Mouse (Mus musculus) adipose tissue, adult 10 weeks (tissue): ENCODE results near the gene Olfr1281. TPM values are rescaled to one million over a fixed set of nuclear protein-coding genes. Genes with fewer than 3 reads are reported as not detected.

Experiments
- polyA plus RNA-seq: library from polyadenylated mRNA; stranded (reverse); fragments of 350-450 nt; fragmentation: Illumina TruSeq; extraction: RNeasy Lipid Tissue Mini Kit (QIAGEN cat#74804); gene quantifications from one replicate; pipeline ENCODE4 v1.2.3, GENCODE M21; 2014; ENCODE audit warnings: low read depth, low replicate concordance

Gene Olfr1281
- not detected for polyA plus RNA-seq

DNA sequence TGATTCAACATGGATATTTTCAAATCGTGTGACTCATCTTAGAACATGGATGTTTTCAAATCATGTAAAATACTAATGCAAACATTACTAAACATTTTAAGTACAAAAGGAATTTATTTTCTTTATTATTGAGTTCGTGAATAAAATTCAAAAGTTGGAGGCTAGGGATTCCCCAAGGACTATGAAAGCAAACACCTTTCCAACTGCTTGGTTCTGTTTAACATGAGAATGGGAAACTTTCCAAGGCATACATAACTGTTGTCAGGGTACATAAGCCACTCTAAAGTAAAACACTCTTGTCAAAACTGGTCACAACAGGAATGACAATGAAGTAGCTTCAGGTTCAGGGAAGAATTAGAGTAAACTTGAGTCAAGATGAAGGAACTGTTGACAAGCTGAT, at the start of gene Olfr1281:
TSS of gene Olfr1281 (plus strand) at position 301 of the 400 bp plus-strand sequence.

GRCm38 (mm10) chr2:111289836-111290235, 36.5 kb upstream of the Olfr1281 start, which contains the start of gene Olfr1278:
TSS of gene Olfr1278 (plus strand) at chr2:111290136.

GRCm38 (mm10) chr2:111300374-111300773, 25.9 kb upstream of the Olfr1281 start, which contains the start of gene Olfr1279:
TSS of gene Olfr1279 (plus strand) at chr2:111300635.

DNA sequence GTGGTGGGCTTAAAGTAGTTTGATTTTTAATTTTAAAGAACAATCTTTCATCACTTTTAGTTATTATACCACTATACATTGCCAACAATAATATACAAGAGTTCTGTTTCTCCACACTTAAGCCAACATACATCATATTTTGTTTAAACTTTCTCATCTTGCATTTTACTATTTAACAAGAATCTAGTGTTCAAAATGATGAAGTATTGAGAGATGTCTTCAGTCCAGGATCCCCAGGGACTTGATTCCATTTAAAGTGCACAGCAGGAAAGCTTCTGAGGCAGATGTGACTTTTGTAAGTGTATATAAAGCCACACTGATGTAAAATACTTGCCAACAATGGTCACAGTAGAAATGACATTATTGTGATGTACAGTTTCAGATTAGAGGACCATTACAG, 12.6 kb upstream of the Olfr1281 start, which contains the start of gene Olfr1280:
TSS of gene Olfr1280 (plus strand) at position 301 of the 400 bp plus-strand sequence.

GRCm38 (mm10) chr2:111335976-111336375, 9.7 kb downstream of the Olfr1281 start, which contains the start of gene Olfr1282:
TSS of gene Olfr1282 (minus strand) at chr2:111336076.

GRCm38 (mm10) chr2:111366490-111366889, 40.2 kb downstream of the Olfr1281 start, which contains the start of gene Olfr1283:
TSS of gene Olfr1283 (plus strand) at chr2:111366790.

GRCm38 (mm10) chr2:111375222-111375621, 48.9 kb downstream of the Olfr1281 start, which contains the start of gene Olfr1284:
TSS of gene Olfr1284 (plus strand) at chr2:111375522.

Other genes with a start within 250 kb of the Olfr1281 start
- 1.8 TPM for gene Gm13941, start 220.5 kb upstream of the Olfr1281 start, polyA plus RNA-seq
- gene Gm15130, start 173.6 kb upstream of the Olfr1281 start, polyA plus RNA-seq, result not detected
- 1.2 TPM for gene 4930430A15Rik, start 96.9 kb upstream of the Olfr1281 start, polyA plus RNA-seq
- not detected for gene Olfr1275, start 91.2 kb upstream of the Olfr1281 start, polyA plus RNA-seq
- gene Olfr1276, start 72.0 kb upstream of the Olfr1281 start, polyA plus RNA-seq, result not detected
- gene Olfr1277, start 52.4 kb upstream of the Olfr1281 start, polyA plus RNA-seq, result not detected
- not detected for gene Olfr1278, start 36.4 kb upstream of the Olfr1281 start, polyA plus RNA-seq
- gene Olfr1279, start 25.9 kb upstream of the Olfr1281 start, polyA plus RNA-seq, result not detected
- gene Olfr1280, start 12.5 kb upstream of the Olfr1281 start, polyA plus RNA-seq, result not detected
- not detected for gene Olfr1282, start 9.6 kb downstream of the Olfr1281 start, polyA plus RNA-seq
- gene Olfr1283, start 40.3 kb downstream of the Olfr1281 start, polyA plus RNA-seq, result not detected
- not detected for gene Olfr1284, start 49.0 kb downstream of the Olfr1281 start, polyA plus RNA-seq
- gene Olfr1286, start 96.6 kb downstream of the Olfr1281 start, polyA plus RNA-seq, result not detected
- not detected for gene Olfr1287, start 122.6 kb downstream of the Olfr1281 start, polyA plus RNA-seq
- gene Olfr1288, start 147.6 kb downstream of the Olfr1281 start, polyA plus RNA-seq, result not detected
- gene Olfr1289, start 154.3 kb downstream of the Olfr1281 start, polyA plus RNA-seq, result not detected
- gene Olfr1290, start 167.3 kb downstream of the Olfr1281 start, polyA plus RNA-seq, result not detected
- gene Olfr1291-ps1, start 170.7 kb downstream of the Olfr1281 start, polyA plus RNA-seq, result not detected
- gene Olfr1293-ps, start 198.7 kb downstream of the Olfr1281 start, polyA plus RNA-seq, result not detected
- not detected for gene Olfr1294, start 213.8 kb downstream of the Olfr1281 start, polyA plus RNA-seq
- gene Olfr1295, start 243.2 kb downstream of the Olfr1281 start, polyA plus RNA-seq, result not detected